Mouse (Mus musculus): ENCODE measurements at regions not wholly inside any gene's neighbourhood (a gene's known extent, or its start where the extent isn't known, plus 50 kb on each side); places are given as distances from the start of the nearest gene placed in this dataset.
A peak's percentile ranks its signal among the peaks of the same experiment; 100 is the strongest.

- DNase-seq = peak; percentile 72
- ATAC-seq (ENCODE audit: insufficient read depth) = no peak
- H3K4me3 ChIP-seq (ENCODE audit: low read depth, low read length) = no peak overlapping the region
- H3K27ac ChIP-seq (ENCODE audit: low read depth) = no peak overlapping the region
- H3K9me3 ChIP-seq (ENCODE audit: low read depth, low read length) = no peaks in the 10 kb centered on the region
- H3K27me3 ChIP-seq (ENCODE audit: insufficient read depth, low read length) = no peaks in the 10 kb centered on the region
- TF ChIP-seq CTCF (IDR thresholded peaks at IDR 0.05; ENCODE audit: low read depth) = no peak
- no peaks in the 10 kb centered on the region for H3K36me3 ChIP-seq (ENCODE audit: insufficient read depth)
- 40% methylated on average over 5 of the region's 5 CpGs for WGBS
- no peak overlapping the region for H3K9ac ChIP-seq
- no peak overlapping the region for H3K4me2 ChIP-seq
- H3K4me1 ChIP-seq (ENCODE audit: insufficient read depth) = no peaks in the 10 kb centered on the region
Measured at GRCm38 (mm10) chr19:28732998-28733397, 53.1 kb upstream of the Glis3 start.

GRCm38 (mm10) chr19:28733781-28734180, 53.9 kb upstream of the Glis3 start:
- Histone ChIP-seq H3K4me3 (ENCODE audit: low read depth, low read length) (no peak overlapping the region), H3K27me3 (ENCODE audit: insufficient read depth, low read length) (no peaks in the 10 kb centered on the region), H3K9ac (no peak overlapping the region), H3K36me3 (ENCODE audit: insufficient read depth) (no peaks in the 10 kb centered on the region), H3K4me1 (ENCODE audit: insufficient read depth) (no peaks in the 10 kb centered on the region), H3K27ac (ENCODE audit: low read depth) (no peak overlapping the region), H3K4me2 (no peak overlapping the region), H3K9me3 (ENCODE audit: low read depth, low read length) (no peaks in the 10 kb centered on the region)
- DNase-seq (no peak), ATAC-seq (ENCODE audit: insufficient read depth) (no peak)
- no peak for TF ChIP-seq CTCF (IDR thresholded peaks at IDR 0.05; ENCODE audit: low read depth)
- 80% methylated on average over 6 of the region's 6 CpGs for WGBS

DNA sequence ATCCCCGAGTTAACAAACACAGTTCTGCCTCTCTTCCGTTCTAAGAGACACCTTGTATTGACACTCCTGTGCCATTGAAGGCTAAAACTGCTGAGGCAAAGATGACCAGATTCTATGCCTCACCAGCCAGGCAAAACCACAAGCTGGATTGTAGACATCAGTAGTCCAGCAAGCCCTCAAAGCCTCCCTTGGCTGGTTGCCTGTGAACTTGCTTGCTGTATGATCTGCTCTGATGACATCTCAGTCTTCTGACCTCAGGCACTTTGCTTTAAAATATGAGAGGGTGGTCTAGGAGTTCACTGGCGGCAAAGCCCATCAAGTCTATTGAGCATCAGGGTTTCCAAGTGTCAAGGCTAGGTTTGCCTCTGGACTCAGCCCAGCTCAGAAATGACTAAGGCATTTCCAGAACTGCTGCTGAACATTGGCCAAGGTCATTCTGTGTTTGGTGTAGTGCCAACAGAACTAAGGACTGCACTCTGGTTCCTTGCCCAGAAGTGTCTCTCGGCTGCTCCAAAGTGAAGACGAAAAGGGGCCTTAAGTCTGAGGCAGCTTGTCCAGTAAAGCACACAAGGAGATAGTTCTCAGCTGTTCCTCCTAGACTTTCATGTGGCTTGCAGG, 63.4 kb upstream of the Glis3 start:
- ATAC-seq (ENCODE audit: insufficient read depth) (peak; percentile 87), DNase-seq (peak; percentile 97)
- no peaks in the 10 kb centered on the region for H3K9me3 ChIP-seq (ENCODE audit: low read depth, low read length)
- H3K27ac ChIP-seq (ENCODE audit: low read depth) = peak overlapping the region; percentile 75
- no peak for TF ChIP-seq CTCF (IDR thresholded peaks at IDR 0.05; ENCODE audit: low read depth)
- 46% methylated on average over 5 of the region's 5 CpGs for WGBS
- H3K36me3 ChIP-seq (ENCODE audit: insufficient read depth) = no peaks in the 10 kb centered on the region
- H3K4me3 ChIP-seq (ENCODE audit: low read depth, low read length) = no peak overlapping the region
- H3K4me2 ChIP-seq = no peak overlapping the region
- H3K4me1 ChIP-seq (ENCODE audit: insufficient read depth) = peaks cover 28% of the 10 kb centered on the region
- H3K27me3 ChIP-seq (ENCODE audit: insufficient read depth, low read length) = no peaks in the 10 kb centered on the region
- H3K9ac ChIP-seq = no peak overlapping the region

DNA sequence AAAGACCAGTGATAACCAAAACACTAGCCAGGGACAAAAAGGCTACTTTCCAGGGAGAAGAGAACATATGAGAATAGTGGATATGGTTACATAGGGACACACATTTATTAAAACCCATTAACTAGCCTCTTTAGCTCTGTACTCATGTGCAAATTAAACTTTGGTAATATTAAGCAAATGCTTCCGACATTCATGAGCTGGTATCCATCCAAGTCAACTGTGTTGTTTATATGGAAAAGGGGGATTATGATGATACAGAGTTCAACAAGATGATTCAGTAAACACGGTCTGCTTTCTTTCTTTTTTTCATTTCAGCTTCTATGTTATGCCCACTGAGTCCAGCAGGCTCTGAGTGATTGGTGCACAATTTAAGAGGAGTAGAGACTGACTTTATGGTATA, 65.2 kb upstream of the Glis3 start:
- peak overlapping the region; percentile 75 for H3K27ac ChIP-seq (ENCODE audit: low read depth)
- 41% methylated on average over 2 of the region's 2 CpGs for WGBS
- no peak for TF ChIP-seq CTCF (IDR thresholded peaks at IDR 0.05; ENCODE audit: low read depth)

GRCm38 (mm10) chr19:28745534-28745933, 65.7 kb upstream of the Glis3 start:
- H3K27ac ChIP-seq (ENCODE audit: low read depth) = peak overlapping the region; percentile 75
- ATAC-seq (ENCODE audit: insufficient read depth) = peak; percentile 60
- no peak for TF ChIP-seq CTCF (IDR thresholded peaks at IDR 0.05; ENCODE audit: low read depth)
- H3K9me3 ChIP-seq (ENCODE audit: low read depth, low read length) = no peaks in the 10 kb centered on the region
- no peak overlapping the region for H3K4me3 ChIP-seq (ENCODE audit: low read depth, low read length)
- 0 out of 2 replicates have a peak overlapping the region, but pooled peaks have one; percentile 5 for H3K4me2 ChIP-seq
- H3K4me1 ChIP-seq (ENCODE audit: insufficient read depth) = peaks cover 28% of the 10 kb centered on the region
- peak; percentile 90 for DNase-seq
- no peak overlapping the region for H3K9ac ChIP-seq
- H3K36me3 ChIP-seq (ENCODE audit: insufficient read depth) = no peaks in the 10 kb centered on the region
- WGBS = 22% methylated on average over 8 of the region's 8 CpGs
- H3K27me3 ChIP-seq (ENCODE audit: insufficient read depth, low read length) = no peaks in the 10 kb centered on the region

More for the DNA sequence above, 65.2 kb upstream of the Glis3 start:
- H3K27me3 ChIP-seq (ENCODE audit: insufficient read depth, low read length) = no peaks in the 10 kb centered on the region
- no peak overlapping the region for H3K4me3 ChIP-seq (ENCODE audit: low read depth, low read length)
- H3K9me3 ChIP-seq (ENCODE audit: low read depth, low read length) = no peaks in the 10 kb centered on the region
- 0 out of 2 replicates have a peak overlapping the region, but pooled peaks have one; percentile 5 for H3K4me2 ChIP-seq
- no peak for ATAC-seq (ENCODE audit: insufficient read depth)
- peak; percentile 72 for DNase-seq
- H3K36me3 ChIP-seq (ENCODE audit: insufficient read depth) = no peaks in the 10 kb centered on the region
- H3K9ac ChIP-seq = no peak overlapping the region
- peaks cover 28% of the 10 kb centered on the region for H3K4me1 ChIP-seq (ENCODE audit: insufficient read depth)

- no peaks in the 10 kb centered on the region for H3K27me3 ChIP-seq (ENCODE audit: insufficient read depth, low read length)
- H3K9me3 ChIP-seq (ENCODE audit: low read depth, low read length) = no peaks in the 10 kb centered on the region
- peak overlapping the region; percentile 56; the same call in 1 of the 2 replicates for H3K27ac ChIP-seq (ENCODE audit: low read depth)
- peak; percentile 41 for ATAC-seq (ENCODE audit: insufficient read depth)
- H3K4me2 ChIP-seq = no peak overlapping the region
- peak; percentile 85 for DNase-seq
- H3K4me3 ChIP-seq (ENCODE audit: low read depth, low read length) = no peak overlapping the region
- H3K4me1 ChIP-seq (ENCODE audit: insufficient read depth) = peaks cover 7% of the 10 kb centered on the region
- H3K36me3 ChIP-seq (ENCODE audit: insufficient read depth) = no peaks in the 10 kb centered on the region
- H3K9ac ChIP-seq = no peak overlapping the region
- TF ChIP-seq CTCF (IDR thresholded peaks at IDR 0.05; ENCODE audit: low read depth) = no peak
- 37% methylated on average over 8 of the region's 8 CpGs for WGBS
Measured at GRCm38 (mm10) chr19:28751091-28751490, 71.2 kb upstream of the Glis3 start.

DNA sequence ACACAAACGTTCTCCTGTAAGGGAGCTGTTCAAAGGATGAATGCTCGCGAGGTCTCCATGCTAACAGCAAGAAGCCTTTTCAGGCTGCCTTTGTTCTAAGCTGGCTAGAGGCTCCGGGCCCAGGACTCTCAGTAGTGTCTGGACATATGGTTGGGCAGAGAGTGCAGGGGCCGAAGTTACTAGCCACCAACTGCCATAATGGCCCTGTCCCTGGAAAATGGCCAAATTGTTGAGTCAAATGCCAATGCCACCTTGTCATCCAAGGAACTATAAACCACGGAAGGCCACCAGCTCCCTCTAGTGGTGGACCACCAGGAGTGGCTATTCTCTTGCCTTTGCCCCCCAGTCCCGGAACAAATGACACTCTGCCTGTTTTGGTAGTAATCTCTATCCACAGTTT, 76.0 kb upstream of the Slc1a1 start:
- no peak for ATAC-seq (ENCODE audit: insufficient read depth)
- no peaks in the 10 kb centered on the region for H3K9me3 ChIP-seq (ENCODE audit: low read depth, low read length)
- H3K36me3 ChIP-seq (ENCODE audit: insufficient read depth) = no peaks in the 10 kb centered on the region
- no peak overlapping the region for H3K9ac ChIP-seq
- H3K4me3 ChIP-seq (ENCODE audit: low read depth, low read length) = no peak overlapping the region
- no peaks in the 10 kb centered on the region for H3K4me1 ChIP-seq (ENCODE audit: insufficient read depth)
- WGBS = 46% methylated on average over 7 of the region's 7 CpGs
- no peak overlapping the region for H3K4me2 ChIP-seq
- TF ChIP-seq CTCF (IDR thresholded peaks at IDR 0.05; ENCODE audit: low read depth) = peak; percentile 85
- no peak overlapping the region for H3K27ac ChIP-seq (ENCODE audit: low read depth)
- H3K27me3 ChIP-seq (ENCODE audit: insufficient read depth, low read length) = no peaks in the 10 kb centered on the region
- peak; percentile 80 for DNase-seq

All from lung, embryonic 14.5 days (tissue).